Mouse (Mus musculus) liver, postnatal 0 days (tissue): ENCODE measurements around the gene Pld1.

Experiments
- CTCF ChIP-seq: sonication (generic); IDR thresholded peaks from 2 replicates; pipeline ENCODE4 v1.5.1; 2016; ENCODE audit warnings: antibody characterized with exemption, low read depth
- EP300 ChIP-seq: IDR thresholded peaks from 2 replicates; pipeline ENCODE4 v1.6.1; 2016; ENCODE audit warnings: antibody characterized with exemption, low read depth, mild to moderate bottlenecking

- TF ChIP-seq CTCF (no peak), EP300 (no peak)
These were observed 3.1 kb downstream of the Pld1 start for GRCm38 (mm10) chr3:27941634-27942033.
